Mouse (Mus musculus): Measurements from ENCODE around the gene Map1lc3b.
A peak's percentile ranks its signal among the peaks of the same experiment; 100 is the strongest.

Map1lc3b gene

GRCm38 (mm10) chr8:121607661-121608060 is 17.5 kb downstream of the Map1lc3b start:
- no peak for DNase-seq (ENCODE audit: low spot score in 2 of 2)

DNA sequence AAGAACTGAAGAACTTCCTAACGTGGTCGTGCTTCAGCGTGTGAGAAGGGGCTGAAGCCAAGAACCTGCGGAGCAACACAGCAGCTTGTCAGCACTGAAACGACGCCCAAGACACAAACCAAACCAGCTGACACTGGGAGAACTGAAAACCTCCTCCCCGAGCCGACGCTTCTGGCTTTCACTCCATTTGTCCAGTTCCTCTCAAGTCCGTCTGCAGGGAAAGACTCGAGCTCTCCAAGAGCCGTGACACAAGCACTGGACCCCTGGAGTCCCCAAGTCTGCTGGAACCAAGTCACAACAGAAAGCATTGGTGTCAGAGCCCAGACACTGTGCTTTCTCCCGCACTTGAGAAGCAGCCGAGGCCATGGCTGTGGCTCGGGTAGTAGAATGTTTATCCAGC is 19.1 kb downstream of the Map1lc3b start:
- DNase-seq (ENCODE audit: low spot score in 2 of 2) = no peak

DNA sequence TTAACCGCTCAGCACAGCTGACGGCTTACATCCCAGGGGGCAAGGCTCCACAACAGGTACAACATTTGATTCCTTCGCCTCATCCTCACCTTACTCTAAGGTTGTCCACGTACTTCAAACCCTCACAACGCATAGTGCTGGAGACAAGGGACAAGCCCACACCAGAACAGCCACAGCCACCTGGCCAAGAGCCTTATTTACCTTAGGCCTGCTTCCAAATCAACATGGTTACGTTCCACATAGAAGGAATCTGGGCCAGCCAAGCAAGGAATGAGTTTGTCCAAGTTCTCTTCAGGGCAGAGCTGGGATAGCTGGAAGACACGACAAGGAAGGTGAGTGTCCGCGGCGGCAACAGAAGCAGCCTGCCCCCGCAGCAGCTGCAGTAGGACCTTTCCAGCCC is 19.8 kb downstream of the Map1lc3b start:
- no peak for DNase-seq (ENCODE audit: low spot score in 2 of 2)

GRCm38 (mm10) chr8:121613419-121613818 is 23.3 kb downstream of the Map1lc3b start:
- DNase-seq (ENCODE audit: low spot score in 2 of 2) = no peak

DNA sequence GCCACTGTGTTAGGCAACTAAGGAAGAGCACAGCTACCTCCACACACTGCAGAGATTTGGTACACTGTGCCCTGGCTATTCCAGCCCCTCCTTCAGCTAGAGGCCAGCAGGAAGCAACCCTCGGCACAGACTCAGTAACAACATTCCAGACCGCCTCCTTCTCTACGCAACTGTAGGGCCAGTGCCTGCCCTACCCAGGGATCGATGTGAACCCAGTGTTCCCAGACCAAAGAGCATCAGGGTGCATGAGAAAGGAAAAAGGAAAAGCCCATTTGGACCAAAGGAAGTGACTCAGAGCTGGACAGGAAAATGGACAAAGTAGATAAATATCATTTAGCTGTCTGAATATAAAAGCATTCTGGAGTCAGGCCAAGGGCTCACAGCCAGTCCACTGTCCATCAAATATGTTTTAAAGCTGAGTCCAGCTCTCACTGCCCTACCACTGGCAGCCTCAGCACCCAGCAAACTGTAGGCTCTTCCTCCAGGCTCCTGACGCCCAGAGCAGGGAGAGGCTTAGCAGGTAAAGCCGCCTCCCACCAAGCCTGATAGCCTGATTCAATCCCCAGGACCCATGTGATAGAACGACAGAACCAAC is 29.3 kb downstream of the Map1lc3b start:
- DNase-seq (ENCODE audit: low spot score in 2 of 2) = no peak

DNA sequence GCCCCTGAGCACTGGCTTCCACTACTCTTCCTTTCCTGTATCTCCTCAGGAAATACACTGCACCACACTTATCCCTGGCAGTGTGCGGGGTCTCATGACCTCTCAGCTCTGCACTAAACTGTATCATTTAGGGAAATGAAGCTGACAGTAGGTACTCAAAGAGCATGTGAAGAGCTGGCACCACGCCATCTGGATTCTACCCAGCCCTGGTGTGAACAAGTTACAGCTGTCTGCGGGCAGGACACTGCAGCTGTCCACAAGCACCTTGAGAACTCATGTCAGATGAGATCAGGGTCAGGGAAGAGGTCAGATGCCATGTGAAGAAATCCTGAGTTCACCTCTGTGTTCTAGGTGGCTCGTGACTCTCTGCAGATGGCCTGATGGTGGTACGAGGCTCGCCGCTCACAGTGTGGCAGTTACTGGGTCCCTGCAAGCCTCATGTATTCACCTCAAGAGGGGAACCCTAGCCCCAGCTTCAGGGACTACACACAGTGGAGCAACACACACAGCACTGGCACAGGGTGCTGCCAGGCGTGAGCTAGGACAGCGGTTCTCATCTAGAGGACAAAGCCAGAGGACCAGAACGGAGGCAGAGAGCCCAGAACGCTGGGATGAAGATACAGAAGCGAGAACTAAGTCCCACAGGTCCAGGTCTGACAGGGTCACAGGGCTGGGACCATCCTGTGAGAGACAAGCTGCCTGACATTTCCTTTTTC is 30.8 kb downstream of the Map1lc3b start:
- DNase-seq (ENCODE audit: low spot score in 2 of 2) = no peak

- no peak for DNase-seq (ENCODE audit: low spot score in 2 of 2)
Observed at GRCm38 (mm10) chr8:121621879-121622278, 31.7 kb downstream of the Map1lc3b start.

DNA sequence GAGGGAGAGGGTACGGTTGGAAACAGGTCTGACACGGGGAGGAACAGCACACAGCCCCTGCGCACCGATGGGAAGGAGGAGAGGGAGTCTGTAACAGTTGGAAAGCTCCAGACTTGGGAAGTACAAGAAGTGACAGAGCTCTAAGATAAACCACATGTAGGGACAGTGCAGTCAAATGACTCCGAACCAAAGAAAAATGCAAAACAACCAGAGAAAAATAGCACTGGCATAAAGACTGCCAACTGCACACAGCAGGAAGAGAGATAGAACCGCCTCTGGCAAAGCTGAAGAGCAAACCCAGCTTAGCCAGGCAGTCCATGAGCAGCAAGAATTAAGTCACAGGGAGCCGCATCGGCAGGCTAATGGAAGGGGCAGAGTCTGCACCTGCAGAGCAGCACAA is 32.9 kb downstream of the Map1lc3b start:
- DNase-seq (ENCODE audit: low spot score in 2 of 2) = peak in 1 of 2 experiments; percentile 43

GRCm38 (mm10) chr8:121628681-121629080 is 38.5 kb downstream of the Map1lc3b start:
- DNase-seq (ENCODE audit: low spot score in 2 of 2) = no peak

DNA sequence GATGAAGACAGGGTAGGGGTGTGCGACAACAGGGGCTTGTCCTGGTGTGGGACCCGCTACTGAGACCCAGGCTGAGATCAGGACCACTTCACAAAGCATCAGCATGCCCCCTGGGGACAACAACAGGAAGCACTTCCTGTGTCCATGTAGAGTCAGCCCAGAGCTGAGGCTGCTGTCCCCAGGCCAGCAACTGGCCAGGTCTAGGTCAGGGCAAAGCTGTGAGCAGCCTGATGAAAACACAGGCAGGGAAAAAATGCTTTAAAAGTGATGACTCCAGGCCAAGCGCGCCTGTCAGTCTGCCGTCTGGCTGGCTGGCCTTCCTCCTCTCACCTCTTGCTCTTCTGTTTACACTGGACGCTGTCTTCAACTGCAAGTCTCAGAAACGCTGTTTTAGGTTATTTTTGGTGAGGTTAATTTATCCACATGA is 41.5 kb downstream of the Map1lc3b start:
- no peak for DNase-seq (ENCODE audit: low spot score in 2 of 2)

- no peak for DNase-seq (ENCODE audit: low spot score in 2 of 2)
Observed at GRCm38 (mm10) chr8:121632401-121632800, 42.2 kb downstream of the Map1lc3b start.

DNA sequence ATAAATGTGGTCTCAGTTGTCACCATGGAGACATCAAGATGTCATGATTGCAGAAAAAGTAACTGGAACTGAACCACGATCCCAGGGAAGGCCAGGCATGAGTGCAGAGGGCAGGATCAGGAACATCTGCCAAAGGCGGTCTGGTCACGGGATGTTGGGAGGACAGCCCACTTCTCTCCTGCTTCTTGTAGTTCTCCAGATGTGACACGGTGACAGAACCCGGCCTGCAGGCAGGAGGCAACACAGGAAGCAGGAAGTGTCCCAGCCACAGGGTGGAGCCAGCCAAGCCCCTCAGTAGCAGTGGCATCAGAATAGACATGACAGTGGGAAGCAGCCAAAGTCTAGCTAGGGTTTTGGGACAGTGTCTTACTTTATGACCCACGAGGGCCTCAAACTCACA is 45.4 kb downstream of the Map1lc3b start:
- DNase-seq (ENCODE audit: low spot score in 2 of 2) = no peak

DNA sequence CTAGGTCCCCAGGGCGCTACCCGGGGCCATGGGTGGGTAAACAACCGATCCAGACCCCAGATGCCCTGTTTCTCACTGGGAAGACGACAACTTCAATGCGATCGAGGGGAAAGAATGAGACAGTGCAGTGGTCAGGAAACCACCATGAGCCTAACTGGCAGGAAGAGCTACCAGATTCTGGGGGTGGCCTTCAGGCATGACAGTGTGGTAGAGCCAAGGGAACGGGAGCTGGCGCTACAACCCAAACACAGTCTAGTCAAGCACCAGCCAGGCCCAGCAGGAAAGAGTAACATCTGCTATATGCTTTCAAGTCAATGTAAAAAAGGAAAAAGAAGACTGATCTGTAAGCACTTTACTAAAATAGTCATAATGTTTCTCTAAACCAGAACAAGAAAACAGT is 46.0 kb downstream of the Map1lc3b start:
- DNase-seq (ENCODE audit: low spot score in 2 of 2) = no peak

DNA sequence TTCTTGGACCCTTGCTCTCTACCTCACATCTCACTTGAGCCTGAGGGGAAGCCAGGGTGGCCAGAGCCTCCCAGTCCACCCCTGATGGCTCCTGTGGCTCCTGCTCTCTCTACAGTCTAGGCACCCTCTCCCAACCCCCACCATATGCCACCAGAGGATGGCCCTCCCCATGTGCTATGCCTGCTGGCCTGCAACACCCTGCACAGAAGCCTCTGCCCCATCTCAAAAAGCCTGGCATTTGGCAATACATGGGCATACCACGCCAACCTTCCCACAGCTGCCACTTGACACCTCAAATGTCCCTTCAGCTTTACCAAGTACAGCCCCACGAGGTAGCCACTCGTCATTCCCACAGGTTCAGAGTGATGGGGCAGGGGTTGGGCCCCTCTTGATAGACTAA is 52.6 kb downstream of the Map1lc3b start:
- no peak for DNase-seq (ENCODE audit: low spot score in 2 of 2)

DNA sequence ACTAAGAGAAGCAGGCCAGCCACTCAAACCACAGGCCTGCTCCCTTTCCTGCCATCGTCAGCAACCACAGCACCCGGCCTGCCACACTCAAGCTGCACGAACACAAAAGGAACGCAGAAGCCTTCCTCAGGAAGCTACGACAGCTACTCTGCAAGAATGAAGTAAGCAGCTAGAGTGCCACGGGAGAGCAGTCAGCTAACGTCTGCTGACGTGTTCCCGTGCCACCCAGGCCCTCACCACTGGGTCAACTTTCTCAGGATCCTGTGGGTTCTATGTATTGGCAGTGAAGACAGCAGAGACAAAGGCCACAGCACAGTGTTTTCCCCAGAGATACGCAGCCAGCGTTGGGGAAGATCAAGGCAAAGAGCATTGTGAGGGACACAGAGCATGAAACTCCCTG is 53.2 kb downstream of the Map1lc3b start:
- no peak for DNase-seq (ENCODE audit: low spot score in 2 of 2)

DNA sequence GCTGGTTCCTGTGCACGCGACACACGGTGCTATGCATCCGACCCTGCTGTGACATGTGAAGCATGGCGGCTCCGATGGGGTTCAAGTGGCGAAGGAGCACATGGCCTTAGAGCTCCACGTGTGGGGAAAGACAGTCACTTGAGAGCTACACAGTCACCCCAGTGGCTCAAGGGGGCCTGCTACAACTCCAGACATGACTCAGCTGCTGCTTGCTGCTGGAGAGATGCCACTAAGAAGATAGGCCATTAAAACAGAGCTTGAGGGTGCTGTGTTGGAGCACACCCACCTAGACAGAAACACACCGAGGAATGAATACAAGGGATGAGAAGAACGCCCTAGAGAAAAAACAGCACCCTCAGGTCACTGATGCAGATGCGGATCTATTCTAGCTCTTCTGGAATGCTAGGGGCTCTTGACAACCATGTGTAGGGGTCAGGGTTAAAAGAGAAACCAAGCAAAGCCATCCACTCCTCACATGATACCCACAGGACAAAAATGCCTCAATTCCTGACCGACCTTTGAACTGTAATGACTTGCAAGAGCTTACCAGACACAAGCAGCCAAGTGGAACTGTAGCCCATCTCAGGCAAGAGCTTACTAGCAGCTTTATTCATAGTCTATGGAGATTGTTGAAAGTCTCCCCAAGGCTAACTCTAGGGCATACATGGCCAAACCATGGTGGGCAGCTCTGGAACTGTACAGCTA is 57.5 kb downstream of the Map1lc3b start:
- no peak for DNase-seq (ENCODE audit: low spot score in 2 of 2)

Data from frontal cortex, postnatal 36 days (tissue).